Mouse (Mus musculus): ENCODE data around the gene Znrd1as.

Znrd1as gene

DNA sequence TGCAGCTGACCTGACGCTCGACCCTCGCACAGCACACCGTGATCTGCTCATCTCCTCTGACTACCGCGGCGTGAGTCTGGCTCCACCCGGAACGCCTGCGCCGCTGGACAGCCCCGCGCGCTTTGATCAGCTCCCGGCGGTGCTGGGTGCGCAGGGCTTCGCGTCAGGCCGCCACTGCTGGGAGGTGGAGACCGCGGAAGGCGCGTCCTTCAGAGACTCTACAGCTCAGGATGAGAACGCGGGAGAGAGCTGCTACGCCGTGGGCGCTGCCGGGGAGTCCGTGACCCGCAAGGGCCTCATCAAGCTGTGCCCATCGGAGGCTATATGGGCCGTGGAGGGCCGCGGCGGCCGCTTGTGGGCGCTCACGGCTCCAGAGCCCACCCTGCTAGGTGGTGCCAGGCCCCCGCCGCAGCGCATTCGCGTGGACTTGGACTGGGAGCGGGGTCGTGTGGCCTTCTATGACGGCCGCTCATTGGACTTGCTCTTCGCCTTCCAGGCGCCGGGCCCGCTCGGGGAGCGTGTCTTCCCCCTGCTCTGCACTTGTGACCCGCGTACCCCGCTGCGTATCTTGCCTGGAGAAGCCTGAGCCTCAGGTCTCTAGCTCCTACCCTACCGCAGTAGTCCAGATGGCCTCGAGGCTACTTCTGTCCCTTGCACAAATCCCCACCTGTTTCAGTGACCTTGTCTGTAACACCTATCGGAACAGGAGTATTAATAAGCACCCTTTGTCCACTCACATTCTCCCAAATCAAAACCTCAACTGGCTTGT lies 11.2 kb upstream of the Znrd1as start:
- in situ Hi-C loops (cut with MboI; ENCODE audit: low pct_unique_long_range_greater_than_20kb in 1 of 2, low sequenced_read_pairs in 2 of 2, unreplicated experiment in 1 of 2) = no loop called here

DNA sequence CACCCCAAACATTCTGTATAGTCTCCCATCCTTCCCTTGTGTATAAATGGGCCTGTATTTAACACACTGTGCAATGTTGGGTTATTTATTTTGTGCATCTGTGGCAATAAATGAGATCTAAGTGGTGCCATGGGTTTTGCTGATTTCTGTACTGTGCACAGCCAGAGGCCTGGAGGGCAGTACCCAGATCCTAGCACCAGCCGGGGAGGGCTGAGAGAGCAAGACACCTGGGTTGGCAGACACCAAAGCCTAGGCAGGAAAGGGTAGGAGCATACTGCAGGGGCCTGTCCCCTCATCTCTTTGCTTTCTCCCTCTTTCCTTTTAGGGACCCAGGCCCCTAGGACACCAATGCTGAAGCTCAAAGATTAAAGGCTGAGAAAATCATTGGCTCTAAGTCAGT lies 10.1 kb upstream of the Znrd1as start:
- in situ Hi-C loops (cut with MboI; ENCODE audit: low pct_unique_long_range_greater_than_20kb in 1 of 2, low sequenced_read_pairs in 2 of 2, unreplicated experiment in 1 of 2) = no loop called here

DNA sequence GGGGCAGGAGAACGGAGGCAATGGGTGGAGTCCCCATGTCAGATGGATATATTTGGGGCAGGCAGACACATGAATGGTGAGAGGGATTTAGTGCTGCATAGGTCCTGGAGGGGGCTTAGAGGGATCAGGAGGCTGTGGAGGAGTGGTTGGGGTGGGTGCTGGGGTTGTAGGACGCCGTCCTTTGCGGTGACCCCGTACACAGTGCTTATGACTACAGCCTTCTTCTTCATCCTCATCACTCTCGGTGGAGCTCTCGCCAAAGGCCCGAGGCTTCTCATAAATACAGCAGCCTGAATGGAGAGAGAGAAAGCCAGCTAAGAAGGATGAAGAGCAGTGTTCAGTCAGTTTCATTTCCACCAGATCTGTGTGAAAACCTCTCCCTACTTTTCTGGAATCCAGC lies 9.1 kb upstream of the Znrd1as start:
- in situ Hi-C loops (cut with MboI; ENCODE audit: low pct_unique_long_range_greater_than_20kb in 1 of 2, low sequenced_read_pairs in 2 of 2, unreplicated experiment in 1 of 2) = no loop called here

DNA sequence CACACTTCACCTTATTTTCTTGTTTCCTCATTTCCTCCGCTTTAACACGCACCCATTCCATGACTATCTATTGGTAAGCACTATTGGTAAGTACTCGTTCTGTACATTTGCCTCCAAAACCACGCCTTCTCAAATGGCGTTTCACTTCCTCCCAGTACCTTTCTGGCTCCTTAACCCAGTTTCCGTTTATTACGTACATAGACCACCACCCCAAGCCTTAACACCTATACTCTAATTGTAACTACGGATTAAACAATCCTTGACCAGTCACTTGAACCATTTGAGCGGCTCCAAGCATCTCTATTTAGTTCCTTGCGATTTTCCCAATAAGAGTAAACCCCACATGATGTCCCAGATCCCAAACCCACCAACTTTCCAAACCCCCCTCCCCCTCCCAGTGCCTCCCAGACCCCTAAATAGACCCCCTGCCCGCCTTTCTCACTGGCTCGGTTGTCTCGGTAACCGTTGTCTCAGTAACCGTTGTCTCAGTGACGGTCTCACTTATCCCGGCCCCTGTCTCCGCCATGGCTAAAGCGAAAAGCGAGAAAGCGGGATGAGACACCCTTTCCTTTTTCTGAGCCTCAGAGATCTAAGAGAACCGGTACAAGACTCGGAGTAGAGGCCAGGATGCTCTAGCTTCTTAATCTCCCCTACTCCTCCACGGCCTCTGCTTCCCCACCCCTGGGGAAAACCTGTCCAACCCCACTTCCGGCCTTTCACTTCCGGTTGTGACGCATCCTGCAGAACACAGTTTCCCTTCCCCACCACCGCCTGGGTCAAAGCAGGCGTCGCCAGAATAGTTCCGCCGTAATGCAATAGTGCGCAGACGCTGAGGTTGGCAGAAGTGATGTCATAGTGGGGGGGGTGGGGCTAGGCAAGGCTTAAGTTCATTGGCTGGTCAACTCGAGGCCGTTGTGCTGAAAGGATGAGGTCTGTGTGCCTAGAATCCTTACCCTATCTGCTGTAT lies 7.1 kb upstream of the Znrd1as start, which contains the start of gene Ppp1r11:
Ppp1r11 (minus strand) TSS at position 761 of the 967 bp plus-strand sequence.
- in situ Hi-C loops (cut with MboI; ENCODE audit: low pct_unique_long_range_greater_than_20kb in 1 of 2, low sequenced_read_pairs in 2 of 2, unreplicated experiment in 1 of 2) = no loop called here

DNA sequence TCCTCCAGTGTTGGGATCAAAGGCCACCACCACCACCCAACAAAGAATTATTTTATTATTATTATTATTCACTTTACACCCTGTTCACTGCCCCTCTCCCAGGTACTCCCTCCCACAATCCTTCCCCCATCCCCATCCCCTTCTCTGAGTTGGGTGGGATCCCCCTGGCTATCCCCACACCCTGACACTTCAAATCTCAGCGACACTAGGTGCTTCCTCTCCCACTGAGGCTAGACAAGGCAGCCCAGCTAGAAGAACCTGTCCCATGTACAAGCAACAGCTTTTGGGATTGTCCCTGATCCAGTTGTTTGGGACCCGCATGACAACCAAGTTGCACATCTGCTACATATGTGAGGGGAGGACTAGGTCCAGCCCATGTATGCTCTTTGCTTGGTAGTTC lies 5.8 kb upstream of the Znrd1as start:
- in situ Hi-C loops (cut with MboI; ENCODE audit: low pct_unique_long_range_greater_than_20kb in 1 of 2, low sequenced_read_pairs in 2 of 2, unreplicated experiment in 1 of 2) = no loop called here

DNA sequence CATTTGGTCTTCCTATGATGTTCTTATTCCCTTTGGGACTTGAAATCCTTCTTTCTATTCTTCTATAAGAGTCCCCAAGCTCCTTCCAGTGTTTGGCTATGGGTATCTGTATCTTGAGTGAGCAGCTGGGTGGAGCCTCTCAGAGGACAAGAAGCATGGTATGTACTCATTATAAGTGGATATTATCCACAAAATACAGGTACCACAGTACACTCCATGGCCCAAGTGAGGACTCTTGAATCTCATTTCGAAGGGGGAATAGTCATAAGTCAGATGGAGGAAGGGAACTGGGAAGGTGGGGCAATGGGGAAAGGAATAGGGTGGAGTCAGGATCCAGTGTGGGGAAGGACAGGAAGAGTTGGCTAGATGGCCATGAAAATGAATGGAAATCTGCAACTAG lies 5.3 kb upstream of the Znrd1as start:
- in situ Hi-C loops (cut with MboI; ENCODE audit: low pct_unique_long_range_greater_than_20kb in 1 of 2, low sequenced_read_pairs in 2 of 2, unreplicated experiment in 1 of 2) = no loop called here

DNA sequence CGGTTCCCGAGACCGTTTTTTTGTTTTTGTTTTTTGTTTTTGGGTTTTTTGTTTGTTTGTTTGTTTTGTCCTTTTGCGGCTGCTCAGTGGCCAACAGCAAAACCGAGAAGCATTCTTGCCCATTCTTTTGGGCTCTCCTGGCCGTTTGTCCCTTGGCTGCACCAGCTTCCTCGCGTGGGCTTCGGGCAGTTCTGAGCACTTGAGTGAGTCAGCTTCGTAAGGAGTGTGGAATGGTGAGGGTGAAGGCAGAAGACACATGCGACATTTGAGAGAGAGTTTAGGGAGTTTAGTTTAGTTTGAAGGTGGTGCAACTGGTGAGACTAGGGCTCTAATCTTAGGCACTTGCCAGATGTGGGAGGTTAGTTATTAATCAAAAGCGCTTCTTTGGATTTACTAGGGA lies 492 bp downstream of the Znrd1as start:
- in situ Hi-C loops (cut with MboI; ENCODE audit: low pct_unique_long_range_greater_than_20kb in 1 of 2, low sequenced_read_pairs in 2 of 2, unreplicated experiment in 1 of 2) = no loop called here

DNA sequence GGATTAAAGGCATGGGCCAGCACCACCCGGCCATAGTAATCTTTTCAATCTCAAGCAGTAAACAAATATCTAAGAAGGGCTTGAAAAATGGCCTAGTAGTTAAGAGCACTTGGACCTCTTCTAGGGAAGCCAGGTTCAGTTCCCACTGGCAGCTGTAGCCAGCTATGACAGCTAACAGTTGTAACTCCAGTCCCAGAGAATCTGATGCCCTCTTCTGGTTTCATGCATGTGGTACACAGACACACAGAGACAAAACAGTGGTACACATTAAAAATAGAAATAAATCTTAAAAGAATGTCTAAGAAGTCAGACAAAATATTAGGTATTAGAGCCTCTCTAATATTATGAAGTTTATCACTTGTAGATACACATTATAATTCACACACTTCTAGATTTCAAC lies 2.7 kb downstream of the Znrd1as start:
- in situ Hi-C loops (cut with MboI; ENCODE audit: low pct_unique_long_range_greater_than_20kb in 1 of 2, low sequenced_read_pairs in 2 of 2, unreplicated experiment in 1 of 2) = no loop called here

DNA sequence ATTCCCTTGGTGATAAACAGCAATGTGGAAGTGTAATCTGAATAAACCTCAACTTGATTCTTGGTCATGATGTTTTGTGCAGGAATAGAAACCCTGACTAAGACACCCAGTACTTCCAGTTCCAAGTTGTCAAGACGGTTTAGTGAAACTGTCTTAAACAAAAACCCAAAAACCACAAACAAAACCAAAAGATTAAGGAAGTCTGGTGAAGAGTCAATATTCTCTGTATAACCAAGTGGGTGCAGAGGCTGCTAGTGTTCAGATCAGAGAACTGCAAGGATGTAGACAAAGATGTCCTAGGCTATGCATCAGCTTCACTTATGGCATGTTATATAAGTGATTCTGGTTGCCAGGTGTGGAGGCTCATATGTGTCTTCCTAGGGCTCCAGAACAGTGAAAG lies 8.5 kb downstream of the Znrd1as start:
- in situ Hi-C loops (cut with MboI; ENCODE audit: low pct_unique_long_range_greater_than_20kb in 1 of 2, low sequenced_read_pairs in 2 of 2, unreplicated experiment in 1 of 2) = no loop called here

DNA sequence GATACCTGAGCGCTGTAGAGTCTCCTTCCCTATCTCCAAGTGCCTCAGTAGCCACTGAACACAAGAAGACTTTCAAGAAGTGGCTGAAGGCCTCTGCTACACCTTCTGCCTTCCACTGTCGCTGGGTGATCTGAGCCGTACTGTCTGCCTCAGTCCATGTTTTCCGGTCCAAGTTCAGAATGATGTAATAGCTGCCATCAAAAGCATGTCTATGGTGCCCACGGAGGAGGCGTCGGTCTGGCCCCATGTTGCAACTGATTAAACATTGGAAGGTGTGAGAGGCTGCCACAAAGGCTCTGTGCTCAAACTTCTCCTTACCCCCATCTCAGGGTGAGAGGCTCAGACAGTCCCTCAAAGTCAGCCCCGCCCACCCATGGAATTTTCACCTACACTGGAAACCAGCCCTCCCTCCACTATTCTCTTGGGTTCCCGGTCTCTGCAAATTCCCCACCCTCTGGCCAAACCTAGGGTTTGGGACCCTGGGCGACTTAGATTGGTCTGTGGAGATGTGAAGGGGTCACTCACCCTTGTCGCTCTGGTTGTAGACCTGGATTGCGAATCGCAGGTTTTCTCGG lies 12.0 kb downstream of the Znrd1as start:
- in situ Hi-C loops (cut with MboI; ENCODE audit: low pct_unique_long_range_greater_than_20kb in 1 of 2, low sequenced_read_pairs in 2 of 2, unreplicated experiment in 1 of 2) = no loop called here

DNA sequence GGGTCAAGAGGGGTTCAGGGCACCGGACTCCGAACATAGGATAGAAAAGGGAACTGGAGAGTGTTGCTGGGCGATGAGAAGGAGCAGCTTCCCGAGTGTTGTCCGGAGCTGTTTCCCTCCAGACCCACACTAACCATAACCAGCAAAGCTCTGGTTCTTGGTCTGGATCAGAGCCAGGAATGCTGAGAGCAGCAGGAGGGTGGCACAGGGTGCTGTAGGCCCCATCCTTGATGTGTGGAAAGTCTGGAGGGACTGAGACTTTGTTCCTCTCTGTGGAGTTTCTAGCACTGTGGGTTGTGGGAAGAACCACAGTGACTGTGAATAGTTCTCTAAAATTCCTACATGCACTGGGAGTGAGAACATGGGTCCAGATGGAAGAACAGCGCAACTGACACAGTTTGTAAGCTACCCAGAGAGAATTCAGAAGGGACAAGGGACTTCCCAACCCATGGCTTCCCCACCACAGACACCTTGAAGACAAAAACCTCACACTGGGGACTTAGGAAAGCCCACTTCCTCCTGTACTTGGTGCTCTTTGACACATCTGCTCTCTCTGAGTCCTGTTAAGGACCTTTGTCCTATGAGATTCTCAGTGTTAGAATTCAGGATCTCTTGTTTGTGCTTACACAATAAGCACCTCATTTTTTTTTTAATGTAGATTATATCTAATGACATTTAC lies 12.9 kb downstream of the Znrd1as start:
- in situ Hi-C loops (cut with MboI; ENCODE audit: low pct_unique_long_range_greater_than_20kb in 1 of 2, low sequenced_read_pairs in 2 of 2, unreplicated experiment in 1 of 2) = no loop called here

DNA sequence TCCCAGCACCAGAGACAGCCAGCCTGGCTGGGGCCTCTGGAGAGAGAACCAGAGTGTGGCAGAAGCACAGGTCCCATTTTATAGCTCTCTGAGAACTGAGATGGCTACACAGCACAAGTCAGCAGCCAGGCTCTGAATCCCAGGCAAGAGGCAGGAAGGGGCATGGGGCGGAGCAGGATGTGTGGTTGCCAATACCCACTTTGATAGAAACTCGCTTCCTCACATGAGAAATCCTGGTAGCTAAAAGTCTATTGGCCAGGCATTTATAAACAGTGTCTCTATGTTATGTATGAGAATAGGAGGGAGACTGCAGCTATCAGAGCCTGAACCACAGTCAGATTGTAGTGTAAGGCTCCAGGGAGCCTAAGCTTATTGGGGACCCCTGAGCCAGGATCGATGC lies 14.4 kb downstream of the Znrd1as start:
- in situ Hi-C loops (cut with MboI; ENCODE audit: low pct_unique_long_range_greater_than_20kb in 1 of 2, low sequenced_read_pairs in 2 of 2, unreplicated experiment in 1 of 2) = no loop called here

DNA sequence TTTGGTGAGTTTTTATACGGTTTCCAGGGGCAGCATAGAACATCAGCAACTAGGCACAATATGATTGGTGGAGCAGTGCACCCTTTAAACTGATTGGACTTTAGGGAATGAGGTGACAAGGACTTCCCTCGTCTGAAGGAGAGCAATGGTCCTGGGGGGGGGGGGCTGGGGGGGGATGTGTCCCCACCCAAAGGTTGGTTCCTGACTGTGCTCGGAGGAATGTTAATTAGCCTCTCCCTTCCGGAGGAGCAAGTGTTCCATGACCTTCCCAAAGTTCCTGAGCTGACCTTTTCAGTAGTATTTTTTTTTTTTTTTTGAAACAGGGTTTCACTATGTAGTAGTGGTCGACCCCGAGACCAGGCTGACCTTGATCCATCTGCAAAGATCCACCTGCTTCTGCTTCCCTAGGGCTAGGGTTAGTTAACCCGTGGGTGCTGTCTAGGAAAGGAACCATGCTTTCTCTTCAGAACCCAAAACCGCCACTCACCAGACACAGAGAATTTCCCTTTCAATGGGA lies 14.9 kb downstream of the Znrd1as start:
- in situ Hi-C loops (cut with MboI; ENCODE audit: low pct_unique_long_range_greater_than_20kb in 1 of 2, low sequenced_read_pairs in 2 of 2, unreplicated experiment in 1 of 2) = no loop called here

DNA sequence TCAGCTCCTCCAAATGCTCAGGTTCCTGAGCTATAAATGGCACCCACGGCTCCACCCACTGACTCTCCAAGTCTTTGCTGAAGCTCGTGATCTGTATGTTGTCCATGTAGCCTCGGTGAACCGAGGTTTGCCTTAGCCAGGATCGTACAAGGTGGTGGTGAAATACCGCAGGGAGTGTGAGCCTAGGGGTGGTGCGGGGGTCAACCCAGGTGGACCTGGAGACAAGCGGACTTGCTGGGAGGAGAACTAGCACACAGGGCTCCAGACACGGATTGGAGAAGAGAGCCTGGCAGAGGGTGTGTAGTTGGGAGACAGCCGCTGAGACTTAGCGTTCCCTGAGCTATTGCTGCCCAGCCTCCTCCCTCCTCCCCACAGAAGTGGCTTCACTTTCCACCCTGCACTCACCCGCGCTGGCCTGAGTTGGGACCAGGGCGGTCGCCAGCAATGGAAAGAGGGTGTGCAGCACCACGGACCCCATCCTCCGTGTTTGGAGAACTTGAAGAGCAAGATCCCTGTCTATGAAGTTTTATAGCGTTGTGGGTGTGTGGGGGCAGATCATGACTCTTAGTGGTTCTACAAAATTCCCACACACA lies 22.9 kb downstream of the Znrd1as start, which contains the start of gene 2410137M14Rik:
2410137M14Rik (minus strand) TSS at position 17 of the 593 bp plus-strand sequence.
- in situ Hi-C loops (cut with MboI; ENCODE audit: low pct_unique_long_range_greater_than_20kb in 1 of 2, low sequenced_read_pairs in 2 of 2, unreplicated experiment in 1 of 2) = loop anchor here in 1 of 2 experiments (25.0 kb wide), 1 partner anchor 1469 kb away; the partner anchor contains the start of genes Cchcr1, Pou5f1 and Tcf19

DNA sequence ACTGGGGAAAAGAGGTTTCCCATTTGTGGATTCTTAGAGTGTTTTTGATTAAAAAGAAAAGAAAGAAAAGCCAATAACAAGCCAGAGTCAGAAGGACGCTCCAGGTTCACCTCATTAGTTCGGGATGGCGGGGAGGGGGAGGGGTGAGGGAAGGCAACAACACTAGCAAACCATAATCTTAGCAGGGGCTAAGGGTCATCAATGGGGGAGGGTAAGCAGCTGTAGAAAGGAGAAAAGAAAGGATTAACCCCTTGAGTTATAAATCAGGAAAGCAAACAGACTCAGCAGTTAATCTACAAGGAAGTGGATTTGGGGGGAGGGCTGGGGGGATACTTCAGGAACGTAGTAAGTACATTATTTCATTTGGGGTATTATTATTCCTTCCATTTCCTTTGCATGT lies 23.5 kb downstream of the Znrd1as start:
- in situ Hi-C loops (cut with MboI; ENCODE audit: low pct_unique_long_range_greater_than_20kb in 1 of 2, low sequenced_read_pairs in 2 of 2, unreplicated experiment in 1 of 2) = loop anchor here in 1 of 2 experiments (25.0 kb wide), 1 partner anchor 1470 kb away; the partner anchor contains the start of genes Cchcr1, Pou5f1 and Tcf19

DNA sequence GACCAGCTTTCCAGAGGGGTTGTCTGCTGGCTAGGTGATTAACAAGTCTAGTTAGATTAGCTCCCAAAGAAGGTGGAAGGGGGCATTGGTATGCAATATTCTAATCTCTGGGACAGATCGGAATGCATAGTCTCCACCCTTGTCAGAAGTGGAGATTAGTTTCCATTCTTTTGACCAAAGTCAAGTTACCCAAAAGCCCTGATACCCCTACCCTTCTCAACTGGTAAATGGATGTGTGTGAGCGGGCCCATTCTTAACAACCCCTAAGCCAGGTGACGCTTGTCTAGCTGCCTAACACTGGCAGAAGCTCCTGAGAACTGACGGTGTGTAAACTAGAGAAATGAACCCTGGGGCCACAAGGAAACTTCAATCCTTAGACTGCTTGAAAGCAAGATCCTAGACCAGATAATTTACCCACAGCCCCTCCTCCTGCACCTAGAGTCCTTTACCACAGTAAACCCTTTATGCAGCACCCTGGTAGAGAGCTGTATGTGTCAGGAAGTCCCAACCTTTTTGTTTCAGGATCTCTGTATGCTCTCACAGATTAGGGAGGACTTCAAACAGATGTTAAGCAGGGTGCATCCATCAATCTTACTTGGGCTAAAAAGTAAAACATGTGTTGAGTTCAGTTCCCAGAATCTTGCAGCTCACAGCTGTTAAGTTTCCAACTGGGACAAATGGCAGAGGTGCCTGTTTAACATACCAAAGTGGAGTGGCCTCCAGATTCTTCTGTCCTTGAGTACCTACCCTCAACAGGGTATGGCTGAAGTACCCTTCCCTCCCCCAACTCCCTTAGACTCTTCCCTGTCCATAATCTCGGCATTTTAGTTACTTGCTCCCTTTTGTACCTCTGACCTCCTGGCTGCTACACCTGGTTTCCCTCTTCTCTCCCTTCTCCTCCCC lies 24.1 kb downstream of the Znrd1as start:
- in situ Hi-C loops (cut with MboI; ENCODE audit: low pct_unique_long_range_greater_than_20kb in 1 of 2, low sequenced_read_pairs in 2 of 2, unreplicated experiment in 1 of 2) = loop anchor here in 1 of 2 experiments (25.0 kb wide), 1 partner anchor 1470 kb away; the partner anchor contains the start of genes Cchcr1, Pou5f1 and Tcf19

DNA sequence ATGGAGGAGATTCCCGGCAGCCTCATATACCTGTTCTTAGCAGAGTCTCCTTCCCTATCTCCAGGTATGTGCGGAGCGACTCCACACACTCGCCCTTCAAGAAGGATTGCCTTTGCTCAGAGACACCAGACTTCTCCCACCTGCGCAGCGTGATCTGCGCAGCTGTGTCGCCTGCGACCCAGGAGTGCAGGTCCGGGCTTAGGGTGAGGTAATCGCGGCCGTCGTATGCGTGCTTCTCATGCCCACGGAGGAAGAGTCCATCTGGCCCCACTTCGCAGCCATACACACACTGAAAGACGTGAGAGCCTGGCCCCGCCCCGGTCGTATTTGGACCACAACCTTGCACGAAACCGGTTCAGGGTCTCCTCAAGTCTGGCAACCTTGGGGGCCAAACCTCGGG lies 30.1 kb downstream of the Znrd1as start:
- in situ Hi-C loops (cut with MboI; ENCODE audit: low pct_unique_long_range_greater_than_20kb in 1 of 2, low sequenced_read_pairs in 2 of 2, unreplicated experiment in 1 of 2) = loop anchor here in 1 of 2 experiments (25.0 kb wide), 1 partner anchor 1476 kb away; the partner anchor contains the start of genes Cchcr1, Pou5f1 and Tcf19

Data from mouse embryonic stem cell (cell line).